Mouse (Mus musculus) midbrain, embryonic 11.5 days (tissue): Measurements from ENCODE around the gene Yeats4. TPM values are rescaled to one million over a fixed set of nuclear protein-coding genes. Genes with fewer than 3 reads are reported as not detected.
"Not testable (repeated sequence)": the region's sequence is repeated elsewhere in the genome, so short reads cannot be mapped to it uniquely, and the experiment has no call there.

Experiments used
- ATAC-seq: fragments of 200-750 bp; cut with Nextera tagmentation; 2 replicates; pipeline ENCODE4 v1.8.0; 2017; ENCODE audit warnings: moderate TSS enrichment, moderate library complexity; ENCODE audit not compliant: low FRiP score
- DNase-seq: peaks from one replicate; pipeline ENCODE4 v3.0.0; 2015; ENCODE audit warnings: low spot score; ENCODE audit errors: missing footprints
- H3K27ac ChIP-seq: fragments of 300-500 bp; sonication (generic); 2 replicates; pipeline ENCODE4 v1.5.1; 2014; ENCODE audit warnings: low read depth, low read length
- H3K27me3 ChIP-seq: fragments of 300-500 bp; sonication (generic); 2 replicates; pipeline ENCODE4 v1.6.1; 2014; ENCODE audit warnings: mild to moderate bottlenecking, low read length, moderate library complexity, mixed read lengths; ENCODE audit not compliant: control insufficient read depth, insufficient read depth
- H3K36me3 ChIP-seq: fragments of 300-500 bp; sonication (generic); 2 replicates; pipeline ENCODE4 v1.6.1; 2014; ENCODE audit warnings: mild to moderate bottlenecking, low read length, moderate library complexity, mixed read lengths; ENCODE audit not compliant: control insufficient read depth, insufficient read depth
- H3K4me1 ChIP-seq: fragments of 300-500 bp; sonication (generic); 2 replicates; pipeline ENCODE4 v1.6.1; 2014; ENCODE audit warnings: low read length; ENCODE audit not compliant: control insufficient read depth, insufficient read depth
- H3K4me2 ChIP-seq: fragments of 300-500 bp; sonication (generic); 2 replicates; pipeline ENCODE4 v1.6.1; 2014; ENCODE audit warnings: mild to moderate bottlenecking, moderate library complexity
- H3K4me3 ChIP-seq: fragments of 300-500 bp; sonication (generic); 2 replicates; pipeline ENCODE4 v1.5.1; 2014; ENCODE audit warnings: low read depth, low read length
- H3K9ac ChIP-seq: fragments of 300-500 bp; sonication (generic); 2 replicates; pipeline ENCODE4 v1.6.1; 2014; ENCODE audit warnings: low read length
- H3K9me3 ChIP-seq: fragments of 300-500 bp; sonication (generic); 2 replicates; pipeline ENCODE4 v1.6.1; 2016; ENCODE audit warnings: low read length; ENCODE audit not compliant: control insufficient read depth
- WGBS: fragments of 180-500 bp; shearing (Covaris S2); extraction: QIAGEN DNeasy Blood & Tissue Kit; methylation state at CpG from one replicate; pipeline ENCODE4 v1.1.7; 2014; 5-methylcytosine and 5-hydroxymethylcytosine counted together
- polyA plus RNA-seq: library from polyadenylated mRNA; unstranded; fragments of >200 nt; fragmentation: Nextera tagmentation; extraction: Ambion mirVana; gene quantifications from 2 replicates; pipeline ENCODE4 v1.2.1, GENCODE M21; 2014

The Yeats4 gene
- polyA plus RNA-seq, 1 experiment from 2014 or later = 173 TPM

- not testable (repeated sequence) for H3K36me3 ChIP-seq, H3K4me3 ChIP-seq, H3K4me1 ChIP-seq, ATAC-seq, H3K4me2 ChIP-seq, H3K27me3 ChIP-seq, H3K9me3 ChIP-seq, H3K9ac ChIP-seq, H3K27ac ChIP-seq, DNase-seq
- WGBS = 96% methylated on average over 6 of the region's 6 CpGs
These were observed 15.5 kb downstream of the Yeats4 start for GRCm38 (mm10) chr10:117208787-117209186.

- Histone ChIP-seq H3K27me3 (no peaks in the 10 kb centered on the region), H3K9ac (no peak overlapping the region), H3K27ac (no peak overlapping the region), H3K9me3 (no peaks in the 10 kb centered on the region), H3K36me3 (peaks cover 2% of the 10 kb centered on the region), H3K4me3 (no peak overlapping the region), H3K4me2 (no peak overlapping the region), H3K4me1 (no peaks in the 10 kb centered on the region)
- WGBS = 88% methylated on average over 15 of the region's 15 CpGs
- DNase-seq (no peak), ATAC-seq (no peak)
These were observed 16.1 kb downstream of the Yeats4 start for GRCm38 (mm10) chr10:117208221-117208620.

GRCm38 (mm10) chr10:117206070-117206469 is 18.2 kb downstream of the Yeats4 start:
- no peak overlapping the region for H3K4me2 ChIP-seq
- 93% methylated on average over 3 of the region's 3 CpGs for WGBS
- H3K36me3 ChIP-seq = no peaks in the 10 kb centered on the region
- H3K27me3 ChIP-seq = no peaks in the 10 kb centered on the region
- no peaks in the 10 kb centered on the region for H3K9me3 ChIP-seq
- ATAC-seq (no peak), DNase-seq (no peak)
- no peak overlapping the region for H3K4me3 ChIP-seq
- no peak overlapping the region for H3K27ac ChIP-seq
- H3K4me1 ChIP-seq = no peaks in the 10 kb centered on the region
- H3K9ac ChIP-seq = no peak overlapping the region

GRCm38 (mm10) chr10:117203558-117203981 is 20.7 kb downstream of the Yeats4 start:
- no peak overlapping the region for H3K4me3 ChIP-seq
- ATAC-seq (no peak), DNase-seq (no peak)
- no peaks in the 10 kb centered on the region for H3K9me3 ChIP-seq
- H3K4me1 ChIP-seq = peaks cover 10% of the 10 kb centered on the region
- H3K4me2 ChIP-seq = no peak overlapping the region
- H3K36me3 ChIP-seq = no peaks in the 10 kb centered on the region
- no peak overlapping the region for H3K9ac ChIP-seq
- WGBS = 79% methylated on average over 2 of the region's 2 CpGs
- no peaks in the 10 kb centered on the region for H3K27me3 ChIP-seq
- H3K27ac ChIP-seq = no peak overlapping the region

- 84% methylated on average over 17 of the region's 17 CpGs for WGBS
- Histone ChIP-seq H3K27ac (no peak overlapping the region), H3K27me3 (no peaks in the 10 kb centered on the region), H3K4me3 (no peak overlapping the region), H3K36me3 (no peaks in the 10 kb centered on the region), H3K9ac (no peak overlapping the region), H3K4me1 (peaks cover 10% of the 10 kb centered on the region), H3K9me3 (no peaks in the 10 kb centered on the region), H3K4me2 (no peak overlapping the region)
- ATAC-seq = no peak
- no peak for DNase-seq
These were observed 21.2 kb downstream of the Yeats4 start for GRCm38 (mm10) chr10:117202981-117203557.

- no peak overlapping the region for H3K9ac ChIP-seq
- no peak overlapping the region for H3K4me3 ChIP-seq
- H3K36me3 ChIP-seq = no peaks in the 10 kb centered on the region
- H3K4me2 ChIP-seq = no peak overlapping the region
- peaks cover 10% of the 10 kb centered on the region for H3K4me1 ChIP-seq
- no peaks in the 10 kb centered on the region for H3K27me3 ChIP-seq
- DNase-seq (no peak), ATAC-seq (peak; percentile 65)
- no peaks in the 10 kb centered on the region for H3K9me3 ChIP-seq
- WGBS = 28% methylated on average over 3 of the region's 3 CpGs
- no peak overlapping the region for H3K27ac ChIP-seq
These were observed 24.6 kb downstream of the Yeats4 start for GRCm38 (mm10) chr10:117199701-117200100.

- Histone ChIP-seq H3K4me2 (no peak overlapping the region), H3K27ac (no peak overlapping the region), H3K36me3 (no peaks in the 10 kb centered on the region), H3K9me3 (no peaks in the 10 kb centered on the region), H3K4me3 (no peak overlapping the region), H3K27me3 (no peaks in the 10 kb centered on the region), H3K4me1 (peaks cover 10% of the 10 kb centered on the region), H3K9ac (no peak overlapping the region)
- WGBS = 77% methylated on average over 3 of the region's 3 CpGs
- DNase-seq (no peak), ATAC-seq (no peak)
These were observed 27.6 kb downstream of the Yeats4 start for GRCm38 (mm10) chr10:117196696-117197095.

GRCm38 (mm10) chr10:117195748-117196147 is 28.6 kb downstream of the Yeats4 start:
- DNase-seq = no peak

GRCm38 (mm10) chr10:117195005-117195404 is 29.3 kb downstream of the Yeats4 start:
- H3K4me2 ChIP-seq = no peak overlapping the region
- H3K9ac ChIP-seq = no peak overlapping the region
- H3K36me3 ChIP-seq = no peaks in the 10 kb centered on the region
- DNase-seq = no peak
- 95% methylated on average over 12 of the region's 12 CpGs for WGBS
- no peak overlapping the region for H3K27ac ChIP-seq
- H3K9me3 ChIP-seq = no peaks in the 10 kb centered on the region
- peaks cover 6% of the 10 kb centered on the region for H3K4me1 ChIP-seq
- ATAC-seq = no peak
- H3K27me3 ChIP-seq = no peaks in the 10 kb centered on the region
- no peak overlapping the region for H3K4me3 ChIP-seq

More at GRCm38 (mm10) chr10:117195748-117196147, 28.6 kb downstream of the Yeats4 start:
- H3K36me3 ChIP-seq = no peaks in the 10 kb centered on the region
- H3K4me1 ChIP-seq = peaks cover 10% of the 10 kb centered on the region
- H3K4me3 ChIP-seq = no peak overlapping the region
- no peak overlapping the region for H3K4me2 ChIP-seq
- no peaks in the 10 kb centered on the region for H3K27me3 ChIP-seq
- H3K9me3 ChIP-seq = no peaks in the 10 kb centered on the region
- no peak overlapping the region for H3K27ac ChIP-seq
- WGBS = 92% methylated on average over 4 of the region's 4 CpGs
- no peak overlapping the region for H3K9ac ChIP-seq
- no peak for ATAC-seq
